7 mouse cellular contexts compared by ENCODE assay signal in genomic region chr11:120185316-120186141, GRCm38 (mm10). TPM values are rescaled to one million over a fixed set of nuclear protein-coding genes. Genes with fewer than 3 reads are reported as not detected.
A peak's percentile ranks its signal among the peaks of the same experiment; 100 is the strongest.
DNase-seq lines count a peak whose midpoint lies in the region; ATAC-seq and TF ChIP-seq lines count a peak whose summit lies in the region.

No protein-coding gene starts in this region.

- no peaks in the 10 kb centered on the region for H3K9me3 ChIP-seq in limb, embryonic 15.5 days
- no peaks in the 10 kb centered on the region for H3K9me3 ChIP-seq in neural tube, embryonic 12.5 days

- peak overlapping the region; percentile 69 for H3ac ChIP-seq in C2C12 (ENCODE audit: control insufficient read depth, insufficient read length, low read depth)

- H3K4me1 ChIP-seq in embryonic fibroblast, embryonic 13.5 days (ENCODE audit: control insufficient read depth, insufficient read depth, low read length) = peaks cover 5% of the 10 kb centered on the region; the same call in 1 of the 2 replicates
- peaks cover 57% of the 10 kb centered on the region for H3K4me1 ChIP-seq in limb, embryonic 15.5 days
- H3K4me1 ChIP-seq in neural tube, embryonic 12.5 days = peaks cover 49% of the 10 kb centered on the region

- peak overlapping the region; percentile 55 for H3K9ac ChIP-seq in limb, embryonic 15.5 days
- peak overlapping the region; percentile 99 for H3K9ac ChIP-seq in neural tube, embryonic 12.5 days

- peak; percentile 55 for DNase-seq in NIH3T3 (ENCODE audit: low read depth)
- DNase-seq in heart, postnatal 36 days = peak; percentile 69 to 76
- DNase-seq in thymus, postnatal 10 days (ENCODE audit: low spot score in 2 of 2) = no peak

- no peak for ATAC-seq in limb, embryonic 15.5 days (ENCODE audit: insufficient number of reproducible peaks, low FRiP score, low TSS enrichment, low read depth)
- no peak for ATAC-seq in neural tube, embryonic 12.5 days (ENCODE audit: low FRiP score, low read depth)

- peak overlapping the region; percentile 30; the same call in 1 of the 2 replicates for H3K27ac ChIP-seq in embryonic fibroblast, embryonic 13.5 days (ENCODE audit: insufficient read depth, low read length)
- peak overlapping the region; percentile 84 for H3K27ac ChIP-seq in limb, embryonic 15.5 days
- H3K27ac ChIP-seq in neural tube, embryonic 12.5 days = peak overlapping the region; percentile 96

- peak overlapping the region; percentile 79 for H3K4me2 ChIP-seq in limb, embryonic 15.5 days
- peak overlapping the region; percentile 99 for H3K4me2 ChIP-seq in neural tube, embryonic 12.5 days (replicated peaks)

- peaks cover 42% of the 10 kb centered on the region for H3K79me2 ChIP-seq in C2C12 (ENCODE audit: control insufficient read depth, insufficient read depth)

- H3K4me3 ChIP-seq in C2C12 (ENCODE audit: insufficient read depth, poor library complexity, severe bottlenecking) = no peak overlapping the region
- H3K4me3 ChIP-seq in embryonic fibroblast, embryonic 13.5 days (ENCODE audit: insufficient read depth, low read length) = peak overlapping the region; percentile 94
- H3K4me3 ChIP-seq in limb, embryonic 15.5 days = peak overlapping the region; percentile 76
- peak overlapping the region; percentile 90 for H3K4me3 ChIP-seq in neural tube, embryonic 12.5 days

- intact Hi-C loops in heart, postnatal 36 days (cut with DNase I) = loop anchor here (1.0 to 2.0 kb wide), 2 partner anchors 43 to 162 kb away; no protein-coding TSS in a partner anchor

- 6% methylated on average over 54 of the region's 54 CpGs for WGBS in limb, embryonic 15.5 days
- under 1% methylated on average over 54 of the region's 54 CpGs for WGBS in neural tube, embryonic 12.5 days

- TF ChIP-seq POLR2A in embryonic fibroblast, embryonic 13.5 days (IDR thresholded peaks at IDR 0.05; ENCODE audit: low read depth, low read length) = no peak

- no peak for TF ChIP-seq CTCF in C2C12 (IDR thresholded peaks at IDR 0.05; ENCODE audit: control insufficient read depth, insufficient read depth, insufficient read length)
- no peak for TF ChIP-seq CTCF in embryonic fibroblast, embryonic 13.5 days (IDR thresholded peaks at IDR 0.05; ENCODE audit: borderline replicate concordance, insufficient read depth, low read length)

- no peaks in the 10 kb centered on the region for H3K27me3 ChIP-seq in C2C12 (ENCODE audit: control insufficient read depth, insufficient read depth, insufficient read length)
- H3K27me3 ChIP-seq in limb, embryonic 15.5 days = no peaks in the 10 kb centered on the region
- H3K27me3 ChIP-seq in neural tube, embryonic 12.5 days (replicated peaks) = no peaks in the 10 kb centered on the region

- peaks cover 6% of the 10 kb centered on the region for H3K36me3 ChIP-seq in C2C12 (ENCODE audit: control insufficient read depth, insufficient read depth)
- no peaks in the 10 kb centered on the region for H3K36me3 ChIP-seq in limb, embryonic 15.5 days
- peaks cover 8% of the 10 kb centered on the region; the same call in 1 of the 2 replicates for H3K36me3 ChIP-seq in neural tube, embryonic 12.5 days

- H3K79me3 ChIP-seq in C2C12 (ENCODE audit: low read depth) = peaks cover 24% of the 10 kb centered on the region

TF ChIP-seq in C2C12, 6 proteins besides CTCF, POLR2A, EP300 and RAD21:
- TF ChIP-seq CEBPB (IDR thresholded peaks at IDR 0.05; ENCODE audit: low read depth) (no peak), FOSL1 (IDR thresholded peaks at IDR 0.05; ENCODE audit: insufficient read depth, low read length, poor library complexity, severe bottlenecking) (no peak), MYOG (IDR thresholded peaks at IDR 0.05; ENCODE audit: control insufficient read depth, extremely low read depth, insufficient read length) (no peak), USF1 (IDR thresholded peaks at IDR 0.05; ENCODE audit: low read depth) (no peak), MAX (IDR thresholded peaks at IDR 0.05) (no peak), MYOD1 (IDR thresholded peaks at IDR 0.05; ENCODE audit: control insufficient read depth, insufficient read length, low read depth) (no peak)

RNA-seq across cellular contexts. Expression of gene Slc38a10, which starts 34.4 kb away (rescaled TPM):
- polyA plus RNA-seq in C2C12 (2012; fragmentation: generic; extraction: Trizol) = 71.6 TPM
- polyA plus RNA-seq in embryonic fibroblast, embryonic 13.5 days (2011; ENCODE audit: insufficient read length, low read depth, missing spikeins) = 107 and 113 TPM in 2 replicates
- total RNA-seq in heart, postnatal 36 days (2021) = 10 to 100 TPM; 79.8 to 81.1 TPM
- 96.1 and 101 TPM in 2 replicates for polyA plus RNA-seq in limb, embryonic 15.5 days (2015; fragmentation: Nextera tagmentation; extraction: Ambion mirVana)
- polyA plus RNA-seq in neural tube, embryonic 12.5 days (2016; fragmentation: Nextera tagmentation; extraction: Ambion mirVana) = 119 and 121 TPM in 2 replicates

RNA-seq across cellular contexts. Expression of gene Bahcc1, which starts 47.2 kb away (rescaled TPM):
- polyA plus RNA-seq in C2C12 (2012; fragmentation: generic; extraction: Trizol) = 10.8 TPM
- 17.9 and 18.6 TPM in 2 replicates for polyA plus RNA-seq in embryonic fibroblast, embryonic 13.5 days (2011; ENCODE audit: insufficient read length, low read depth, missing spikeins)
- total RNA-seq in heart, postnatal 36 days (2021) = 10 to 100 TPM in 1 of 2 experiments, 1 to 10 TPM in 1; 8.5 to 11.2 TPM
- polyA plus RNA-seq in limb, embryonic 15.5 days (2015; fragmentation: Nextera tagmentation; extraction: Ambion mirVana) = 5.8 and 6.7 TPM in 2 replicates
- 21.6 and 22.8 TPM in 2 replicates for polyA plus RNA-seq in neural tube, embryonic 12.5 days (2016; fragmentation: Nextera tagmentation; extraction: Ambion mirVana)

Comparison
In these comparisons a context has a peak if more than half of its experiments do, and no peak if none do; other contexts are left out.
1. DNase-seq: peak in NIH3T3 (single experiment) and heart, postnatal 36 days (2 of 2); none in thymus, postnatal 10 days (0 of 2).
2. H3K27ac ChIP-seq: peak in every context shown above with its lines; median percentile 96 in neural tube, embryonic 12.5 days; 84 in limb, embryonic 15.5 days; 30 in embryonic fibroblast, embryonic 13.5 days.